Mouse (Mus musculus): ENCODE measurements at regions not wholly inside any gene's neighbourhood (a gene's known extent, or its start where the extent isn't known, plus 50 kb on each side); places are given as distances from the start of the nearest gene placed in this dataset.
A peak's percentile ranks its signal among the peaks of the same experiment; 100 is the strongest.

DNA sequence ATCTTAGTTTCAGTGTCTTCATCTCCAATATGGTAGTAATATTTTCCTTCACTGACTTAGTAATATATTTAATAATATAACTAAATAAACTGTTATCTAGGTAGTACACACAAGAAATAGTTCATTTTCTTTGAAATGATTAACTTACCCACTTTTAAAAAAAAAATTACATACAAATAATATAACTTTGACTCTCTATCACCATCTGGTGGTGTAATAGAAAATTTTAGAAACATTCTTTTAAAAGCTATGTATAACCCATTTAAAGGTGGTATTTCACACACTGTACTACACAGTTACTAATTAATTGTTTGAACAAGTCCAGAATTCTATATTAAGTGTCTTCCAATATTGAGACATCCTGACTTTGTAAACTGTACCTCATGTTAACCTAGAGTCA, 53.9 kb upstream of the Olfr266 start:
- DNase-seq: no peak

DNA sequence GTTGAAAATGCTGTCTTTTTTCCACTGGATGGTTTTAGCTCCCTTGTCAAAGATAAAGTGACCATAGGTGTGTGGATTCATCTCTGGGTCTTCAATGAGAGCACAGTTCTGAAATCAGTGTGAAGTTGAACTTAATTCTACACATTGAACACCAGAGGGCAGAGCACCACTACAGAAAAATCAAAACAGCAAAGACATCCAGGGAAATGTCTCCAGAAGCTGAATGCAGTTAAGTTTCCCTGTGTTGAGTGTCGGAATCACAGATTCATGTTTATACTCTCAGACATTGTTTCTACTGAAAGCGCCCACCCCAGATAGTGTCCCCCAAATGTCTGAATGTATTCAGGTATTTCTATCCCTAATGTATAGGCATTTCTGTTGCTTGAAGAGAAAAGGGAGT, 77.1 kb upstream of the Olfr266 start:
- DNase-seq: peak; percentile 13

DNA sequence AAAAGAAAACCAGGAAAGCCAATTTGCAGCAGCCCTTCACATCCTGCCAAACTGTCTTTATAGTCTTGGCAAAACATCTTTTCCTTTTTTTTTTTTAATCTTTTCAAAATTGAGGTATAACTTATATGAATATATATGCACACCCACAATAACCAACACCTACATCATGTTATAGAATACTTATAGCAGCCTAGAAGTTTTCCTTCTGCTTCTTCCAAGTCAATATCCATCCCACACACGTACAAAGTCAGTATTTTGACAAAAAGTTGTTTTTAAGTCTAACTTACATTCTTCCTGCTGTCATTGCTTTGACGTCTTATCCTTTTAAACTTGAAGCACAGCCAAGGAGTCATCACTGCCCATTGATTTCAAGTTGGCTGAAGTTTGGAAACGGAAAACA, 80.6 kb upstream of the Olfr266 start:
- DNase-seq: no peak

DNA sequence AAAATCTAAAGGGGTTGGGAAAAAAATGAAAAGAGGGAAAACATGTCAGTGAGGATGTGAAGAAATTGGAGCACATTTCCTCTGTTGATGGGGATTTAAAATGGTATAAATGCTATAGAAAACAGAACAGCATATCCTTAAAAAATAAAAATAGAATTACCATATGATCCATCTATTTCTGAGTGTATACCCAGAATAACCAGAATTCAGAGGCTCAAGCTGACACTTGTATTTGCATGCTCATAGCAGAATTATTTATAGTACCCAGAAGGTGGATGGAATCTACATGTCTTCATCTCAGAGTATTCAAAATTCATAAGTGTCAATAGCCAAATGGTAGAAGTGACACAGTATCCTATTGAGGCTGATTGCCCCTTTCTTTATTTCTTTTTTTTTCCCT, 99.9 kb upstream of the Kcna3 start:
- DNase-seq: no peak

DNA sequence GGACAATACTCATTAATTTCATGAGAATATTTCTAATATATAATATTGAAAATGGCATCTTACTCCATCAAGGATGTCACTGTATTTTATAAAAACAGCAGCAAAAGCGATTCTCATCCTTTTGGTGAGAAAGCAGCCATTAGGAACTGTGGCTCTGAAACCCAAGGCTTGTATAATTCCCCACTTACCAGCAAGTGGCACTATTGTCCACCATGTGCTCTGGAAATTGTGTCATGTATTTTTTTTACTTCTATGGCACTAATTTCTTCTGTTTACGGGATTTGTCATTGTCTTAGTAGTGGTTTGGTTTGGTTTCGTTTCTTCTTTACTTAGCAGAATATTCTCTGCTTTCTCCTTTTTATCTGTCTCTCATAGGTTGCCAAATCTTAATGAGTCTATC, 95.9 kb upstream of the Kcna3 start:
- DNase-seq: no peak

DNA sequence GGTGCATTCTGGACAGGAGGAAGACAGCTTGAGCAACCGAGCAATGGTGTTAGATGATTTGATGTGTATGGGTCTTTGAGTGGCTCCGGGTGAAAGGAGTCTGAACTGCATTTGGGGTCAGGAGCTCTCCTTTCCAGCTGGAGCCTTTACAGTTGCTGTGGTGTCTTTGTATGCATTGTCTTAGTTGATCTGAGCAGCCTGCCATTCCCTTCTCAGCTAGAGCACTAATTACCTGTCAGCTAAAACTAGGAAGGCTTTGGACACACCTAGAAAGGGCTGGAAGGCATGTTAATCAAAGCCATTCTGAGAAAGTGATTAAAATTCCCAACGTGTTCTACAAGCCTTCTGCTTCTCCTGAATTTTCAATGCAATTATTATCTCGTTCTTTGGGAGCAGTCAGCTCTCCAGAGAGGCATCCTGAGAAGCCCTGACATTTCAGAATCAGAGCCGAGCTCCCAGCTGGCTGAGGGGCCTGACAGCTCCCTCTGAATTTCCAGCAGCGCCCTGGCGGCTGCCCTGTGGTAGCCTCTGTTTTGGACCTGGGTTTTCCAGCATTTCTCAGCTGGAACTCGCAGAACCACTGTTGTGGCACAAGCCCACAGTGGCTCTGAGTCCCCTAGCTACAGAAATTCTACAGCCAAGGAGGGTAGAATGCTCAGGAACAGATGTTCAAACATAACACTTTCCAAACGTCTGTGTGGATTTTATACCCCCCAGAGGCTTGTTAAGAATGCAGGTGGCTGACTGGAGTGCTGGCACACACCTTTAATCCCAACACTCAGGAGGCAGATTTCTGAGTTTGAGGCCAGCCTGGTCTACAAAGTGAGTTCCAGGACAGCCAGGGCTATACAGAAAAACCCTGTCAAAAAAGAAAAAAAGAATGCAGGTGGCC, 80.2 kb upstream of the Kcna3 start:
- no peak for DNase-seq

DNA sequence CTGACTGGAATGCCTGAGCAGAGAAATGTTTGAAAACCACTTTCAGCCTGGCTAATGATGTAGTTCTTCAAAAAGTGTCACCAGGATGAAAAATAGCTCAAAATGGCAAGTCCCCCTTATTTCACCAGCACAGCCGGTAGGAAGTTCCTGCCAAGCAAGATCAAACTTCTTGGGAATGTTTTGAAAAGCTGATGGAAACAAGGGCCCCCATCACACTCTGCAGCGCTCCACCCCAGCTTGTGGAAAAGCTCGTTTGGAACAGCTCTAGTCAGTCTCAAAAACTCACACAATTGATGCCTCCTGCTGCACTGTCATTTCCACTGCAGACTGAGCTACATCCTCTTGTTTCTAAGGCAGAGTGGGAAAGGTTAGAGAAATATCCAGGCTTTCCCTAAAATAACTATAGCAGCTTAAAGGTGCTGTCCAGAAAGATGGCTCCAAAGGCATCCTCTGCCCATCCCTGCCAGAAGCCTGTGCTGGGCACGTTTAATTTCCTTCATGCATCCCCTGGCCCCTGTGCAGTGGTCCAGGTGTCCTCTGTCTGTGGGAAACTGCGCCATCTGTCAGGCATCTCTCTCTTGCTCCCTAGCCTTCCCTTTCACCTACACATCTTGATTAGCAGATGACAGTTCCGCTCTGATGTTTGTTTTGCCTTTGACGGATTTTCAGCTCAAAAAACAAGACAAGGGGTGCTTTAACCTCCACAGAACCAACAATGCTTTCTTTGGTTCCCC, 78.6 kb upstream of the Kcna3 start:
- no peak for DNase-seq

DNA sequence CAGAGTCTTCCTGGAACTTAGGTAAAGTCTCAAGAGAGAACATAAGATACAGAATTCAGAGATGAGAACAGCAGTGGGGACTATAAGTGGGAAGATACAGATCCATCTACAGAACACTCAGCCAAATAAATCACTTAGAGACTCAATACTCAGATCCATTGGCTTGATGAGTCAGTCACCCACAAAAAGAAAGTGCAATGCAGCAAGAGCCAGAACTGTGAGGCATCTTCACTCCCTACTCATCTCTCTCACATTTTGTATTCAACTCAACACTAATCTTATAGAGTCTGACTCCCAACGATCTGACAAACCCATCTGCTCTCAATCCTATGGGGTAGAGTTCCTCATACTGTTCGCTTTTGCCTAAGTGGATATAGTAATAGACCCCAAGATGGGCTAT, 77.8 kb upstream of the Kcna3 start:
- no peak for DNase-seq

DNA sequence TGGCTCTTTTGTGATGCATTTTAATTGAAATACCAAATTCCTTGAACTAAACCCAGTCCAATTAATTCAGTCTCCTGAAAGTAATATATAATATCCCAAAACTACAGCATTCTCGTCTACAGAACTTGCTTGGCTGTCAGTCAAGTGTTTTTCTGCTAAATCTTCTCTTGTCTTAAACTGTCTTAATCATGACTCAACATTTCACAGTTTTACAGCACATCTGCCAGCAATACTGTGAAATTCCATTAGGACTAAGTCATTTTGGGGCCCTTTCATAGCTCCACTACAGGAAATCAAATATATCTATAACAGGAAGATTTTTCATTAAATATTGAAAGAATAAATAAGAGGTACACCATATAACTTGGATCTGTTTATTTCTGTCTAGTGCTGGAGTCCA, 75.4 kb upstream of the Kcna3 start:
- no peak for DNase-seq

DNA sequence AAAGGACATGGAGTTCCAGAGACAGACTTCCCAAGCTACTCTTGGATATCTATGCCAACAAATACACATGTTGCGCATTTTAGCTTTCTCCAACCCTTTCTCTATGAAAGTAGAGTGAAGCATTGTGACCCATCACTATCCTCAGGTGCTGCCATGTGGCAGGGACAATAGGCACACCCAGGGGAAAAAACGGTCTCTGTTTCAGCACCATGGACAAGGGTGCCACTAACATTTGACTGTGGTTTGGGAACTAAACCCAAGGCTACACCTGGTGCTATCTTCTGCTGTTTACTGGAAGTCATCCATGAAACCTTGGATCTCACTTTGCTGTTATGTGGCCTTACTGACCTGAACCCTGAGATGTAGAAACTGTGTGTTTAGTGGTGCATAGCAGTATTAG, 73.5 kb upstream of the Kcna3 start:
- DNase-seq: peak; percentile 35

DNA sequence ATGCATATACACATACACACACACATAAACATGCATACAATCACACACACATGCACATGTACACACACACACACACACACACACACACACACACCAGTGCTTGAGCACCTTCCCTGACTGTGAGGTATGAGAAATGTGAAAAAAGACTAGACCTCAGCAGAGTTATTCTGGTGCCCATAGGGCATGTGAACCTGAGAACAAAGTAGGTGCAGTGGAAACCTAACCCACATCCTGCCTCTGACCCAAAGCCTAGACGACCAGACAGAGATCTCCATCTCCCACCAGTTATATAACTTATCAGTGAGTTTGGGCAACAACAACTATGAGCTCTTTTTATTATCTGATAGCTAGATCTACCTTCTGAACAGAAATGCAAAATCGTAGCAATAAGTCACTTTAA, 69.8 kb upstream of the Kcna3 start:
- no peak for DNase-seq

DNA sequence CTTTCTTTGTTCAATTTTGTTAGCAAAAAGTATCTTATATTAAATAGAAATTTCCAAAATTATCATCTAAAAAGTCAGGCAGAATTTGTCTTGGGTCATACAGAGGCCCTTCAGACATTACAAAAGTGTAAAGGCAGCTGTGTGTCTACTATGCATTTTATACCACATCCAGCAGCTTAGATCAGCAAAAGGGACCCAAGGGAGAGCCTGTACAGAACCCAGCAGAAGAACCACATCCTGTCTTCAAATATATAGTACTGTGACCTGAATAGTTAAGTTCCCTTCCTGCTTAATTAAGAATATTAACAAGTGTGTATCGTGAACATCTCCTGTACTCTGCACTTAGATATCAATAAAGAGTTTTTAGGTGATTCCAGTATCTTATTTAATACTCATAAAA, 68.5 kb upstream of the Kcna3 start:
- no peak for DNase-seq

DNA sequence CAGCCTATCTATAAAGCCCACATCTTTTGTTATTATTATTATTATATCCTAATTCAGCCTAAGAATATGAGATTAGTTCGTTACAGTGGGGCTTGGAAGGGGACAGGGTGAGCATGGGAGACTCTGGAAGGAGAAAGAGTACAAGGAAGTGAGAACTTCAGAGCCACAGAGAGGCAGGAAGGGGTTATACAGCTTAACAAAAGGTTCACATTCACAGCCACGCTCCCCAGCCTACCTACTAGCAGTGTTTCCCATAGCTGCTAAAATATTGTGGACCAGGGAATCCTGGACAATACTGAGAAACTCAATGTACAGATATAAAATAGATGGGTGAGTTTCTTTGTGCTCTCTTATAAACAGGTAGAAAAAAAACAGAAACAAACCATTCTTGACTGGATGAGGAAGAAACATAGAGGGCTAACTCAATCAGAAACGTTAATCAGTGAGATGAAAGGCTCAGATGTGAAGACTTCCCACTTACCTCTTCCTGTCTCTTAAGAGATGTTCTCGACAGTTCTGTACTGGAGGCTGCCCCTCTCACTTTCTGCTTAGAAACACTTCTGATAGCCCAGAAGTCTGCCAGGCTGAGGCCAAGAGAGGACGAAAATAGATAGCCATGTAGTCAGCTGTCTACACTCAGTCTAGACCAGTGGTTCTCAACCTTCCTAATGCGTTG, 61.7 kb upstream of the Kcna3 start:
- DNase-seq: no peak

DNA sequence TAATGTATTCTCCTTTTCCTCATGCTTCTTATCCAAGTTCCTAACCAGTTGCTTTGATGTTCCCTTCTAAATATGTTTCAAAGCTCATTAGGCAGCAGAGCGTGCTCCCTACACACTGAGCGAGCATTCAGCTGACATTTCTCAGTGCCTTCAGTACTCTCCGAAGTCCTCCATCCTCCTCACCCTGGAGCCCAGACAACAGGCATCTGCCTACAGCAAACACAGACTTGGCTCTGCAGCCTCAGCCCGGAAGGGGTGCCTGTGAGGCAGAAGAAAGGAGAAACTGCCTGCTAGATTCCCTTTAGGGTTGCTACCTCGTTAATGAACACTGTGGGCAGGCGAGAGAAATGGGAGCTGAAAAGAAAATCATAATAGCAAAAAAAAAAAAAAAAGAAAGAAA, 57.2 kb upstream of the Kcna3 start:
- no peak for DNase-seq

DNA sequence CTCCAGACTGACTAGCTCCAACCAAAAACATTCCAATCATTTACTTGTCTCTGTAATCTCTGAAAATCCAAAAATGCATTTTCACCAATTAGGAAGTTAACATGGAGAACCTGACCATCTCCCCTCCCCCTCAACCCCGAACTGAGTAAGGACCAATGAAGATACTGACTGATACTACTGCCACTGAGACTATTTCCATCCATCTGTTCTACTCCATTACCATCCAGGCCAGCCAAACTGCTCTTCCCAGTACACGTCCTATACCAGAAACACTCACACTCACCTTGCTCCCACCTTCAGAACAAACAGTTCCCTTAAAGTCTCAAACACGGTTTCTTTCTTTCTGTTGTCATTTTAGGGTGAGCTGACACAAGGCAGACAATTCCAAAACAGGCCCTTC, 55.1 kb upstream of the Kcna3 start:
- no peak for DNase-seq

DNA sequence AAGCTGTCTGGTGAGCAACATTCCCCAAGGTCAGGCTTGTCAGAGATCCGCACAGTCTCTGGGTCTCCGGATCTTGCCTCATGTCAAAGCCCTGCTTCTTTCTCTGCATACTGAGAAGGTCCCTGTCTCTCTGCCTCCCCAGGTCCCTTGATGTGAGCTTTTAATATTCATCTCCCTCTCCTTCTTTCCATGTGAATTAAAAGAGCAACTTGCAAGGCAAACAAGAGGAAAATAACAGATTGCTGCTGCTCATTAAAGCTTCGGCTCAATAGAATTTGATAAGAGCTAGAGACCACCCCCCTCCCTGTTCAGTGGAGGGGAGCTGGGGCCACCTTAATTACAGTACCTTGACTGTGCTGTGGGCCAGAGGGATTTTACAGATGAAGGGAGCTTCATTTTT, 54.6 kb upstream of the Kcna3 start:
- no peak for DNase-seq

DNA sequence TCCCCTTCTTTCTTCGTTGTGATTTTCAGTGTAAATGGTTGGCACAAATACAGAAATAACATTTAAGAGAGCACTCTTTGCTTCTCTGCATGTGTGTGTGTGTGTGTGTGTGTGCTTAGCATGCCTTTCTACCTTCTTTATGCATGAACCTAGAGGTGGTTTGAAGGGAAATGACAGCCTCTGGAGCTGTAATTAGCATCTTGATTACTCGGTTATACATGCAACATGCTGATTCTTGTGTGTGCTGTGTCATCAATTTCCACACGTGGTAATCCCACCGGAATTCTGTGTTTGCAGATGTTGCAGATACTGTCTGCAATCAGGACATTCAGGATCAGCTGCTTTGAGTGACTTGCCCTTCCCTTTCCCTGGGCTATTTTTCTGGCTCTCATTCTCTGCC, 51.7 kb upstream of the Kcna3 start:
- DNase-seq: no peak
